Mouse (Mus musculus) ES-Bruce4 (cell line): Measurements from ENCODE around the gene Spata17. TPM values are rescaled to one million over a fixed set of nuclear protein-coding genes. Genes with fewer than 3 reads are reported as not detected.
A peak's percentile ranks its signal among the peaks of the same experiment; 100 is the strongest.
"Not testable (repeated sequence)": the region's sequence is repeated elsewhere in the genome, so short reads cannot be mapped to it uniquely, and the experiment has no call there.

Experiments
- H3K27ac ChIP-seq: 2 replicates; pipeline ENCODE4 v1.5.1; 2012; ENCODE audit warnings: low read length, inconsistent platforms; ENCODE audit not compliant: insufficient read depth
- H3K27me3 ChIP-seq: 2 replicates; pipeline ENCODE4 v1.6.1; 2012; ENCODE audit warnings: mild to moderate bottlenecking, low read length, inconsistent platforms; ENCODE audit not compliant: control insufficient read depth, poor library complexity, insufficient read depth, severe bottlenecking
- H3K36me3 ChIP-seq: 2 replicates; pipeline ENCODE4 v1.6.1; 2012; ENCODE audit warnings: inconsistent platforms, mild to moderate bottlenecking, low read length, moderate library complexity; ENCODE audit not compliant: control insufficient read depth, poor library complexity, insufficient read depth, severe bottlenecking
- H3K4me1 ChIP-seq: one replicate; pipeline ENCODE4 v1.8.1; 2011; ENCODE audit warnings: low read length; ENCODE audit not compliant: control insufficient read depth, insufficient read depth
- H3K4me3 ChIP-seq: 2 replicates; pipeline ENCODE4 v1.5.1; 2011; ENCODE audit warnings: low read depth, mild to moderate bottlenecking, low read length
- H3K9ac ChIP-seq: 2 replicates; pipeline ENCODE4 v1.6.1; 2012; ENCODE audit warnings: low read depth, mild to moderate bottlenecking, inconsistent platforms; ENCODE audit not compliant: poor library complexity, severe bottlenecking
- H3K9me3 ChIP-seq: replicated peaks from 2 replicates; pipeline ENCODE4 v1.6.1; 2012; ENCODE audit warnings: mild to moderate bottlenecking, low read length, inconsistent platforms; ENCODE audit not compliant: control insufficient read depth, poor library complexity, insufficient read depth, severe bottlenecking
- CTCF ChIP-seq: IDR thresholded peaks from one replicate; pipeline ENCODE4 v1.8.1; 2011; ENCODE audit warnings: low read depth, low read length
- EP300 ChIP-seq: IDR thresholded peaks from 2 replicates; pipeline ENCODE4 v1.6.1; 2011; ENCODE audit warnings: low read depth, low read length; ENCODE audit not compliant: insufficient read depth
- POLR2A ChIP-seq: IDR thresholded peaks from one replicate; pipeline ENCODE4 v1.8.1; 2011; ENCODE audit warnings: low read length; ENCODE audit not compliant: insufficient read depth
- polyA plus RNA-seq: library from polyadenylated mRNA; stranded (reverse); fragments of >200 nt; gene quantifications from 2 replicates; pipeline ENCODE4 v1.2.4, GENCODE M21; 2011; ENCODE audit warnings: low read depth; ENCODE audit not compliant: missing spikeins, insufficient read depth, insufficient read length

Spata17 gene
- polyA plus RNA-seq, 1 experiment, result not detected

GRCm38 (mm10) chr1:187133841-187134240, 81.4 kb downstream of the Spata17 start:
- no peak for TF ChIP-seq CTCF
- no peak for TF ChIP-seq POLR2A
- no peak for TF ChIP-seq EP300
- H3K9ac ChIP-seq, result no peak overlapping the region
- H3K4me3 ChIP-seq, result no peak overlapping the region

GRCm38 (mm10) chr1:187132348-187132747, 82.9 kb downstream of the Spata17 start:
- Histone ChIP-seq H3K36me3 (no peaks in the 10 kb centered on the region), H3K4me1 (no peaks in the 10 kb centered on the region), H3K9ac (no peak overlapping the region), H3K27ac (no peak overlapping the region), H3K27me3 (no peaks in the 10 kb centered on the region), H3K4me3 (no peak overlapping the region), H3K9me3 (no peaks in the 10 kb centered on the region)
- no peak for TF ChIP-seq POLR2A
- TF ChIP-seq EP300, result no peak
- TF ChIP-seq CTCF, result no peak

More at GRCm38 (mm10) chr1:187133841-187134240, 81.4 kb downstream of the Spata17 start:
- H3K27me3 ChIP-seq, result no peaks in the 10 kb centered on the region
- H3K9me3 ChIP-seq, result no peaks in the 10 kb centered on the region
- H3K36me3 ChIP-seq, result no peaks in the 10 kb centered on the region
- no peaks in the 10 kb centered on the region for H3K4me1 ChIP-seq
- no peak overlapping the region for H3K27ac ChIP-seq

- H3K27me3 ChIP-seq, H3K4me3 ChIP-seq, H3K27ac ChIP-seq, H3K9ac ChIP-seq, H3K4me1 ChIP-seq, H3K9me3 ChIP-seq, H3K36me3 ChIP-seq: not testable (repeated sequence)
- TF ChIP-seq EP300, result 0 out of 2 replicates have a peak, but pooled peaks have one; percentile 26
These were observed 87.7 kb downstream of the Spata17 start for GRCm38 (mm10) chr1:187127548-187127947.

- Histone ChIP-seq H3K9ac (no peak overlapping the region), H3K4me1 (no peaks in the 10 kb centered on the region), H3K36me3 (no peaks in the 10 kb centered on the region), H3K9me3 (no peaks in the 10 kb centered on the region), H3K27me3 (no peaks in the 10 kb centered on the region), H3K4me3 (no peak overlapping the region), H3K27ac (no peak overlapping the region)
- TF ChIP-seq POLR2A, result no peak
- TF ChIP-seq EP300, result no peak
- TF ChIP-seq CTCF, result no peak
These were observed 89.5 kb downstream of the Spata17 start for GRCm38 (mm10) chr1:187125733-187126132.

- Histone ChIP-seq H3K27ac (no peak overlapping the region), H3K36me3 (no peaks in the 10 kb centered on the region), H3K9ac (no peak overlapping the region), H3K4me3 (no peak overlapping the region), H3K4me1 (no peaks in the 10 kb centered on the region), H3K9me3 (no peaks in the 10 kb centered on the region), H3K27me3 (no peaks in the 10 kb centered on the region)
- TF ChIP-seq POLR2A, result no peak
- TF ChIP-seq CTCF, result no peak
- no peak for TF ChIP-seq EP300
These were observed 90.3 kb downstream of the Spata17 start for GRCm38 (mm10) chr1:187124967-187125366.

GRCm38 (mm10) chr1:187119300-187119699, 96.0 kb downstream of the Spata17 start:
- Histone ChIP-seq H3K4me1 (no peaks in the 10 kb centered on the region), H3K4me3 (no peak overlapping the region), H3K9me3 (no peaks in the 10 kb centered on the region), H3K27me3 (no peaks in the 10 kb centered on the region), H3K27ac (no peak overlapping the region), H3K36me3 (no peaks in the 10 kb centered on the region), H3K9ac (no peak overlapping the region)
- TF ChIP-seq POLR2A, result no peak
- no peak for TF ChIP-seq EP300
- no peak for TF ChIP-seq CTCF
